Mouse (Mus musculus) embryo, embryonic 11.5 days (tissue): ENCODE data around the gene Brinp2.
A peak's percentile ranks its signal among the peaks of the same experiment; 100 is the strongest.

Source experiments
- DNase-seq: peaks from one replicate; pipeline ENCODE4 v3.0.0-alpha.2; 2012; ENCODE audit warnings: low read depth, low spot score

Brinp2 gene

GRCm38 (mm10) chr1:158295270-158295669, 60.9 kb downstream of the Brinp2 start:
- DNase-seq: no peak

DNA sequence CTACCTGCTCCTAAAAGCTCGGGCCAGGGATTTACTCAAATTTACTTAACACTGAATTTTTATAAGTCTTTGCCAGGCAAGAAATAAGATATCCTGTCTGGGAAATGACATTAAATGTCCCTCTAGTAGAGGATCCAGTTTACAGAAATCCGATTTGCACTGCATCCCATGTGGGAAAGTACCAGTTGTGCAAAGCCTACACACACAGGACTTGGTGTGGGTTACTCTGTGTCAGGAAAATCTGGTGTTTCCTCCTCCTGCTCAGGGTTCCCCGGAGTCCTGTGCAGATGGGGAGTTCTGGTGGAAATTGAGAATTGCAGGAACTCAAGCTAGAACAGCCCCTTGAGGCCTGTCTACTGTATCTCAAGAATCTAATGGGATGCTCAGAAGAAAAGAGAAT, 70.9 kb downstream of the Brinp2 start:
- DNase-seq: no peak

GRCm38 (mm10) chr1:158283869-158284268, 72.3 kb downstream of the Brinp2 start:
- no peak for DNase-seq

DNA sequence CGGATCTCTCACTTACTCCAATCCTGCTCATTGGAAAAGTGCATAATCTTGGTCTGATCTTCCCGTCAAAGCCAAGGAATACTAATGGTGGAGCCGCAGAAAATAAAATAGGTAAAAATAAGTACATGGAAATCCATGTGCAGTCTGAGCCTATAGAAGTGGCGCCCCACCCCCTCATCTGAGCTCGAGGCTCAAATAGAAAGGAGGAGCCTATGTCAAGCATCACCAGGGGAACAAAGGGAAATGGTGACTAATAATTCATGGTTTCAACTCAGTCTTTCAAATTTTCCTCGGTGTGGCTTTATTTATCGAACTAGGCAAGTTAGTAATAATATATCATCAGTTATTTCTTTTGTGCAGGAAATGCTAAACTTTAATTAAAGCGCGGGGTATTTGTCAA, 84.1 kb downstream of the Brinp2 start:
- no peak for DNase-seq

- peak; percentile 41 for DNase-seq
Measured at GRCm38 (mm10) chr1:158267020-158267571, 89.0 kb downstream of the Brinp2 start.

DNA sequence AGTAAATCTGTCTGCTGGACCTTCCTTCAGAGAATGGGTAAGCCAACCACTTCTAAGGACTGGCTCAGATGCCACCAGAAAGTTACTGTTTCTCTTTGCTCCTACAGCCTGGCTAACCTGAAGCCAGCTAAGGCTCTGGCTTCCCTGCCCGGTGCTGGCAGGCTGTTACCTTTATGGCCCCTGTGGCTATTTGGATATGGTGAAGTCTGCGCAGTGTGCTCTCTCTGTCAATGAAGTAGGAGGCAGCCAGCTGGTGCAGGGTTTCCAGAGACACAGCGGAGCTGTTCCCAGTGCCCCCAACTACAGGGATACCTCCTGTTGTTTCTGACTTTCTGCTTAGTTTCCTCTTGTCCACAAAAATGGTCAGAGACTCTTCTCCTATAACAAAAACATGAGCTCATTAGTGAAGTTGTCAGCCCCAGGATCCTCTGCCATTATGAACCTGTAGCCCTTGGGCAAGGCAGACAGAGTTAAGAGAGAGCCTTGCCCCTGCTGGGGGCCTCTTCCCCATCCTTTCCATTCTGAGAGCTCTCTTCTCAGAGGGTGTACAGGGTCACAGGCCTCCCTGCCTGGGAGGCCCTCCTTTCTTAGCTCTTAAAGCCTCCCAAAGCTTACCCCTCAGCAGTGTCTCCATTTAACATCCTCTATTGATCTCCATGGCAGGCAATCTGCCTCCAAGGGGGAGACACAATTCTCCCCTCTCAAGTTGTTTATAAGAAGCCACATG, 89.7 kb downstream of the Brinp2 start:
- peak; percentile 4 for DNase-seq

GRCm38 (mm10) chr1:158259516-158260235, 96.5 kb downstream of the Brinp2 start:
- no peak for DNase-seq

- no peak for DNase-seq
Measured at GRCm38 (mm10) chr1:158258685-158259292, 97.3 kb downstream of the Brinp2 start.

DNA sequence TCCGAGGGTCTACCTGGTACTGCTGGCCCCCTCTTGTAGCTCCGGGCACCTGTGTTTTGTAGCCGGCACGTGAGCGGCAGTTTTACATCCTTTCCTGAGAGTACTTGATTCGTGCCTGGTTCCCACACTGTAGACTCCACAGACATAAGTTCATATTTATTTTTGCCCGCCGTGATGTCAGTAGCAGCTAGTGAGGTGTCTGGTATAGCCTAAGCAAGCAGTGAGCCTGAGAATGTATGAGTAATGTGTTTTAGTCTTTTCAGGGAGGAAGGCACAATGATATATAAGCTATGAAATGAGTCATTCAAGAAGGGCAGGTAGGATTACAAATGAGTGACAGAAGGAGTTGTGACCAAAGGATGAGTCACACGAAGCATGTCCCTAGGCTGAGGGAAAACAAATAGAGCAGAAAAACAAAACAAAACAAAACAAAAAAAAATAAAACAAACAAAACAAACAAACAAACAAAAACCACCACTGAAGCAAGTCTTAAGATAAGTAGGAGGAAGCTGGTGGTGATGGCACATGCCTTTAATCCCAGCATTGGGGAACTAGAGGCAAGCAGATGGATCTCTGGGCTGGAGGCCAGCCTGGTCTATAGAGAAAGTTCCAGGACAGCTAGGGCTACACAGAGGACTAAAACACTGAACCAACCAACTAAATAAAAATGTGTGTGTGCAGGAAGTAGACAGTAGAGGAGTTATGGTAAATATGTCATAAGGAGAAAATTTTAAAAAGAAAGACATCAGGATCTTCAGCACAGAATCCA, 100.0 kb downstream of the Brinp2 start:
- no peak for DNase-seq

- DNase-seq: no peak
Measured at GRCm38 (mm10) chr1:158252682-158253222, 103.4 kb downstream of the Brinp2 start.

DNA sequence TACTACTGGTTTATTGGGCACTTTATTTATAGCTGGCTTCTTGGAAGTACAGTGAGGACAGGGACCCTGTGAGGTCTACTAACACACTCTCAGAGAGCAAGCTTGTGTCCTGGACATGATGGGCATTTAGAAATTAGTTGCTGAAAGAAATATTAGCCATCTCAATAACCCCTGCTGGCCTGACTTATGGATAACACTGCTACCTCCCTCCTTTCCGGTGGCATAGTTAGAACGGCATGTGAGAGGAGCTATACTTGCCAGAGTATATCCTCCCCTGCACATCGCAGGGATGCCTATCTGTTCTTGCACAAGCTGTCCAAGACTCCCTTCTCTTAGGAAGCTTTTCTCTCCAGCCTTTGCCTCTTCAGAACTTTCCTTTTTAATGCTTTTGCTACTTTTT, 107.9 kb downstream of the Brinp2 start:
- DNase-seq: no peak

DNA sequence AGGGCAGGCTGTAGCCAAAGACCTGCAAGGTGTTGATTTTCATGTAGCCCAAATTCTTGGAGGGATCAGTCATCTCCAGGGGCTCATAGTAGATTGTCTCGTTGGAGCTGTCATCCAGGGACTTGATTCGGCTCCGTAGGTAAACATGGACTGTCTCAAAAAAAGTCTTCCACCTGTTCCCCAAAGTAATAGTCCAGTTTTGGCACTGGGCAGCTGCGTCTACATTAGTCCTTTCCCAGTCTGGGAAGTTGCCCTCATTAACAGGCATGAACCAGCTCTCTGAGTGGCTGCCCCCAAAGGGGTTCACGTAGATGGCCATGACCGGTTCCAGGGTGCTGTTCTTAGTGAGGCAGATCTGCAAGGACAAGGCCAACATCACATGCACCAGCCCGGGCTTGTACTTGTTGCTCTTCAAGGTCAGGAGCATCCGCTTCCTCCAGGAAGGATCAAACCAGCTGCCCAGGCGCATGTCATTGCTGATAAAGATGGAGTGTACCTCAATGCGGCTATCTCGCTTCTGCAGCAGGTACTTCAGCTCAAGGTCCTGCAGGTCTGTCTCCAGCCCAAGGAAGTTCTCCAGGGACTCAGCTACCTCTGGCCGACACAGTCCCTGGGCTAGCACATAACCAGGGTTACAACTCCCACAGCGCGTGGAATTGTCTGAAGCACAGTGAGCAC, 109.5 kb downstream of the Brinp2 start:
- no peak for DNase-seq

GRCm38 (mm10) chr1:158245486-158245885, 110.6 kb downstream of the Brinp2 start:
- no peak for DNase-seq

DNA sequence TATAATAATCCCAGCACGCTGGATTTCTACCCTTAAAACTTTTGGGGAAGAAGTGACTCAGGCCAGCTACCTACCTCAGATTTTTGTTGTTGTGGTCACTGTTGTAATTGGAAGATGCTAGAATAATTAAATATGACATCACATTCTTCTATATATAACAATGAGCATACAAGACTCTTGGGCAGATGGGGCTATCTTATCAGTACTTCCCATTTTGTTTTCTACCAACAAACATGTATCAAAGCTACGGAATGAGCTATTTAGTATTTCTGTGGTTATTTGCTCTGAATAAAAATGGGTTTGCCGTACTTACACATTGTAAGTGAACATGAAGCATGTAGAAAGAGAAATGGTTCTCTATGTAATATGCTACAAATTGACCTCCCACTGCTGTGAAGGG, 112.1 kb downstream of the Brinp2 start:
- DNase-seq: no peak

GRCm38 (mm10) chr1:158241848-158242556, 114.1 kb downstream of the Brinp2 start:
- no peak for DNase-seq

- no peak for DNase-seq
Measured at GRCm38 (mm10) chr1:158239841-158240240, 116.3 kb downstream of the Brinp2 start.

DNA sequence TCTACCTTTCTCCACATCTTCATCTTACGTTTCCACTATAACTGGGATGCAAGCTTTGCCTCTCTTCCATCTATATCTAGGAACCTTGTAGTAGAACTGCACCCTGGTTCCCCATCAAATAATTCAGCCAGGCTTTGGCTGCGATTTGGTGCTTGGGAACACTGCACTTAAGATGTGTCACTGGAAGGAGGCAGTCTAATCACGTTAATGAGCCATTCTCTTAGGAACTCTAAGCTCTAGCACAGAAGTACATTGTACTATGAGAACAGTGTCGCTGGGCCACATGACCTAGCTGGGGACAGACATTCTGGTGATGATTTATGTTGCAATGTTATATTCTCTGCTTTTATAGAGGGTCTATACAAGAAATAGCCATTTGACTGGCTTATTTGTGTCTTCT, 117.4 kb downstream of the Brinp2 start:
- no peak for DNase-seq

- no peak for DNase-seq
Measured at GRCm38 (mm10) chr1:158228687-158229224, 127.4 kb downstream of the Brinp2 start.

- no peak for DNase-seq
Measured at GRCm38 (mm10) chr1:158227239-158227638, 128.9 kb downstream of the Brinp2 start.

- DNase-seq: no peak
Measured at GRCm38 (mm10) chr1:158226689-158227088, 129.4 kb downstream of the Brinp2 start.
